Mouse (Mus musculus): ENCODE data around the gene Snrnp27. TPM values are rescaled to one million over a fixed set of nuclear protein-coding genes. Genes with fewer than 3 reads are reported as not detected.

Gene Snrnp27
- polyA plus RNA-seq (2014; fragmentation: Nextera tagmentation; extraction: Ambion mirVana), result 105 and 110 TPM in 2 replicates

GRCm38 (mm10) chr6:86683872-86684654 is at the start of gene Snrnp27:
Snrnp27 (minus strand) TSS chr6:86684522.
- no peaks in the 10 kb centered on the region for H3K9me3 ChIP-seq (ENCODE audit: control insufficient read depth, low read length)
- peaks cover 7% of the 10 kb centered on the region for H3K4me1 ChIP-seq (replicated peaks; ENCODE audit: control insufficient read depth, insufficient read depth, low read length)
- 3% methylated on average over 36 of the region's 36 CpGs for WGBS
- peak within 1 kb of the TSS; percentile 57 for H3K27ac ChIP-seq (ENCODE audit: low read depth)
- peak within 1 kb of the TSS; percentile 62 for H3K4me3 ChIP-seq (ENCODE audit: low read depth, low read length)
- peak; percentile 99 for DNase-seq (ENCODE audit: low spot score)
- H3K36me3 ChIP-seq (ENCODE audit: control insufficient read depth, insufficient read depth, low read length), result peaks cover 36% of the 10 kb centered on the region
- H3K27me3 ChIP-seq (replicated peaks; ENCODE audit: control insufficient read depth, insufficient read depth, low read length), result no peaks in the 10 kb centered on the region
- peak; percentile 87 for ATAC-seq (replicated peaks; ENCODE audit: low FRiP score, low TSS enrichment, low read depth)
- H3K4me2 ChIP-seq (ENCODE audit: low read length), result peak within 1 kb of the TSS; percentile 73
- H3K9ac ChIP-seq (ENCODE audit: low read length), result peak within 1 kb of the TSS; percentile 71

GRCm38 (mm10) chr6:86733183-86733876 is 49.0 kb upstream of the Snrnp27 start, which contains the start of gene Gmcl1:
Gmcl1 (minus strand) TSS chr6:86733383.
- Histone ChIP-seq H3K9me3 (ENCODE audit: control insufficient read depth, low read length) (no peaks in the 10 kb centered on the region), H3K27ac (ENCODE audit: low read depth) (peak within 1 kb of the TSS; percentile 33; the same call in 1 of the 2 replicates), H3K27me3 (replicated peaks; ENCODE audit: control insufficient read depth, insufficient read depth, low read length) (no peaks in the 10 kb centered on the region), H3K4me3 (ENCODE audit: low read depth, low read length) (peak within 1 kb of the TSS; percentile 94), H3K4me1 (replicated peaks; ENCODE audit: control insufficient read depth, insufficient read depth, low read length) (peaks cover 8% of the 10 kb centered on the region), H3K4me2 (ENCODE audit: low read length) (peak within 1 kb of the TSS; percentile 94), H3K36me3 (ENCODE audit: control insufficient read depth, insufficient read depth, low read length) (no peaks in the 10 kb centered on the region), H3K9ac (ENCODE audit: low read length) (peak within 1 kb of the TSS; percentile 77)
- DNase-seq (ENCODE audit: low spot score), result peak; percentile 92
- ATAC-seq (replicated peaks; ENCODE audit: low FRiP score, low TSS enrichment, low read depth), result peak; percentile 93
- WGBS, result under 1% methylated on average over 49 of the region's 59 CpGs

- Histone ChIP-seq H3K4me1 (replicated peaks; ENCODE audit: control insufficient read depth, insufficient read depth, low read length) (peaks cover 8% of the 10 kb centered on the region), H3K27ac (ENCODE audit: low read depth) (peak overlapping the region; percentile 33; the same call in 1 of the 2 replicates), H3K9ac (ENCODE audit: low read length) (peak overlapping the region; percentile 77), H3K9me3 (ENCODE audit: control insufficient read depth, low read length) (no peaks in the 10 kb centered on the region), H3K4me3 (ENCODE audit: low read depth, low read length) (peak overlapping the region; percentile 94), H3K36me3 (ENCODE audit: control insufficient read depth, insufficient read depth, low read length) (no peaks in the 10 kb centered on the region), H3K27me3 (replicated peaks; ENCODE audit: control insufficient read depth, insufficient read depth, low read length) (no peaks in the 10 kb centered on the region), H3K4me2 (ENCODE audit: low read length) (peak overlapping the region; percentile 94)
- ATAC-seq (replicated peaks; ENCODE audit: low FRiP score, low TSS enrichment, low read depth), result peak; percentile 59
- DNase-seq (ENCODE audit: low spot score), result peak; percentile 75
- under 1% methylated on average over 62 of the region's 62 CpGs for WGBS
These were observed 48.2 kb upstream of the Snrnp27 start for GRCm38 (mm10) chr6:86732276-86733173.

- ATAC-seq (replicated peaks; ENCODE audit: low FRiP score, low TSS enrichment, low read depth) (no peak), DNase-seq (ENCODE audit: low spot score) (no peak)
- 88% methylated on average over 5 of the region's 5 CpGs for WGBS
- Histone ChIP-seq H3K27ac (ENCODE audit: low read depth) (no peak overlapping the region), H3K4me1 (replicated peaks; ENCODE audit: control insufficient read depth, insufficient read depth, low read length) (peaks cover 8% of the 10 kb centered on the region), H3K4me3 (ENCODE audit: low read depth, low read length) (no peak overlapping the region), H3K27me3 (replicated peaks; ENCODE audit: control insufficient read depth, insufficient read depth, low read length) (no peaks in the 10 kb centered on the region), H3K36me3 (ENCODE audit: control insufficient read depth, insufficient read depth, low read length) (no peaks in the 10 kb centered on the region), H3K4me2 (ENCODE audit: low read length) (no peak overlapping the region), H3K9me3 (ENCODE audit: control insufficient read depth, low read length) (no peaks in the 10 kb centered on the region), H3K9ac (ENCODE audit: low read length) (no peak overlapping the region)
These were observed 44.4 kb upstream of the Snrnp27 start for GRCm38 (mm10) chr6:86728711-86729110.

- no peaks in the 10 kb centered on the region for H3K4me1 ChIP-seq (replicated peaks; ENCODE audit: control insufficient read depth, insufficient read depth, low read length)
- no peaks in the 10 kb centered on the region for H3K27me3 ChIP-seq (replicated peaks; ENCODE audit: control insufficient read depth, insufficient read depth, low read length)
- no peak overlapping the region for H3K27ac ChIP-seq (ENCODE audit: low read depth)
- DNase-seq (ENCODE audit: low spot score), result no peak
- no peaks in the 10 kb centered on the region for H3K9me3 ChIP-seq (ENCODE audit: control insufficient read depth, low read length)
- H3K4me3 ChIP-seq (ENCODE audit: low read depth, low read length), result no peak overlapping the region
- ATAC-seq (replicated peaks; ENCODE audit: low FRiP score, low TSS enrichment, low read depth), result no peak
- H3K4me2 ChIP-seq (ENCODE audit: low read length), result no peak overlapping the region
- no peak overlapping the region for H3K9ac ChIP-seq (ENCODE audit: low read length)
- WGBS, result 83% methylated on average over 3 of the region's 3 CpGs
- H3K36me3 ChIP-seq (ENCODE audit: control insufficient read depth, insufficient read depth, low read length), result peaks cover 18% of the 10 kb centered on the region; the same call in 1 of the 2 replicates
These were observed 37.7 kb upstream of the Snrnp27 start for GRCm38 (mm10) chr6:86721977-86722376.

GRCm38 (mm10) chr6:86708072-86708774 is 23.9 kb upstream of the Snrnp27 start:
- no peaks in the 10 kb centered on the region for H3K9me3 ChIP-seq (ENCODE audit: control insufficient read depth, low read length)
- no peak overlapping the region for H3K4me3 ChIP-seq (ENCODE audit: low read depth, low read length)
- H3K4me1 ChIP-seq (replicated peaks; ENCODE audit: control insufficient read depth, insufficient read depth, low read length), result no peaks in the 10 kb centered on the region
- H3K27ac ChIP-seq (ENCODE audit: low read depth), result no peak overlapping the region
- H3K27me3 ChIP-seq (replicated peaks; ENCODE audit: control insufficient read depth, insufficient read depth, low read length), result no peaks in the 10 kb centered on the region
- no peak overlapping the region for H3K4me2 ChIP-seq (ENCODE audit: low read length)
- WGBS, result 84% methylated on average over 4 of the region's 4 CpGs
- peaks cover 55% of the 10 kb centered on the region for H3K36me3 ChIP-seq (ENCODE audit: control insufficient read depth, insufficient read depth, low read length)
- DNase-seq (ENCODE audit: low spot score) (no peak), ATAC-seq (replicated peaks; ENCODE audit: low FRiP score, low TSS enrichment, low read depth) (no peak)
- no peak overlapping the region for H3K9ac ChIP-seq (ENCODE audit: low read length)

- H3K4me3 ChIP-seq (ENCODE audit: low read depth, low read length), result no peak overlapping the region
- DNase-seq (ENCODE audit: low spot score) (no peak), ATAC-seq (replicated peaks; ENCODE audit: low FRiP score, low TSS enrichment, low read depth) (no peak)
- 88% methylated on average over 9 of the region's 9 CpGs for WGBS
- H3K27me3 ChIP-seq (replicated peaks; ENCODE audit: control insufficient read depth, insufficient read depth, low read length), result no peaks in the 10 kb centered on the region
- no peak overlapping the region for H3K4me2 ChIP-seq (ENCODE audit: low read length)
- no peak overlapping the region for H3K27ac ChIP-seq (ENCODE audit: low read depth)
- H3K4me1 ChIP-seq (replicated peaks; ENCODE audit: control insufficient read depth, insufficient read depth, low read length), result no peaks in the 10 kb centered on the region
- H3K9ac ChIP-seq (ENCODE audit: low read length), result no peak overlapping the region
- peaks cover 84% of the 10 kb centered on the region for H3K36me3 ChIP-seq (ENCODE audit: control insufficient read depth, insufficient read depth, low read length)
- H3K9me3 ChIP-seq (ENCODE audit: control insufficient read depth, low read length), result no peaks in the 10 kb centered on the region
These were observed 18.3 kb upstream of the Snrnp27 start for GRCm38 (mm10) chr6:86702577-86702976.
